Mouse (Mus musculus) cerebellum, adult 9-10 months (tissue): ENCODE data around the gene Lims1.
A peak's percentile ranks its signal among the peaks of the same experiment; 100 is the strongest.
"Not testable (repeated sequence)": the region's sequence is repeated elsewhere in the genome, so short reads cannot be mapped to it uniquely, and the experiment has no call there.

Experiments used
- DNase-seq: peaks from one replicate; pipeline ENCODE4 v3.0.0; 2022

Lims1 gene

GRCm38 (mm10) chr10:58323028-58323991, at the start of gene Lims1:
Lims1 (plus strand) TSS chr10:58323466.
- peak; percentile 98 for DNase-seq

DNA sequence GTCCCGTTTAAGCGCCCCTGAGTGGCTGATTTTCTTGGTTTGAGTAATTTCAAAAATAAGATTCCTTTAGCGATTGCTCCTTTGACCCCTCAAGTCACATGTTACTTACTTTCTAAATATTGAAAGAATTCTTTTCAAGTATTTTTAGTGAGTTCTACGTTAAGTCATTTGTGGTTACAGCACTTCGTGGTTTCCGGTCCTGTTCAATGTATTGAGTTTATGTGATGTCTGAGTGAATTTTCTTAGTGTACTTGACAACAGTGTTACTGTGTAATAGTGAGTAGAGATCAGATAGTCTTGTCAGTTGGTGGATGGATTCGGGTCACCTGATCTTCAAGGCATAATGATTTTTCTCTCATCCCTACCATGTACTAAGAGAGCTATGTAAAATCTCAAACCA, 41.0 kb upstream of the Lims1 start:
- no peak for DNase-seq

- no peak for DNase-seq
Measured at GRCm38 (mm10) chr10:58290742-58291141, 32.5 kb upstream of the Lims1 start.

GRCm38 (mm10) chr10:58294246-58294645, 29.0 kb upstream of the Lims1 start:
- DNase-seq = no peak

GRCm38 (mm10) chr10:58295605-58296004, 27.7 kb upstream of the Lims1 start:
- DNase-seq = no peak

DNA sequence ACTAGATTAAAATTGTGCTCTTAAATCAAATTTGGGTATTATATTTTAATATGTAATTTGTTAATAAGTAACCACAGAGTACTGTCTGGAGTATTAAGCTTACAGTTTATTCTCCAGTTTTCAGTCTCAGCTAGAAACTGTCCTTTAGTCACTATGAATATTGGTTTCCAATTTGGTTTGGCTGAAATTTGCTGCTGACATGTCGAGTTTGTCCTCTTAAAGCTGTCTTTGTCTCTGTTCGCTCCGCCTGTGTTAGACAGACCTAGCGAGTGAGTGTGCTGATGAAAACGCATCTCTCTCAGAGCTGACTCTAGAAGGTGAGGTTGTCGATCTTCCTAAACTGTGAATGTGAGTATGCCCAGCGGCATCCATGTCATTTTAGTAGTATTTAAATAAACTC, 18.3 kb upstream of the Lims1 start:
- no peak for DNase-seq

GRCm38 (mm10) chr10:58306897-58307296, 16.4 kb upstream of the Lims1 start:
- DNase-seq = no peak

- no peak for DNase-seq
Measured at GRCm38 (mm10) chr10:58310791-58311190, 12.5 kb upstream of the Lims1 start.

DNA sequence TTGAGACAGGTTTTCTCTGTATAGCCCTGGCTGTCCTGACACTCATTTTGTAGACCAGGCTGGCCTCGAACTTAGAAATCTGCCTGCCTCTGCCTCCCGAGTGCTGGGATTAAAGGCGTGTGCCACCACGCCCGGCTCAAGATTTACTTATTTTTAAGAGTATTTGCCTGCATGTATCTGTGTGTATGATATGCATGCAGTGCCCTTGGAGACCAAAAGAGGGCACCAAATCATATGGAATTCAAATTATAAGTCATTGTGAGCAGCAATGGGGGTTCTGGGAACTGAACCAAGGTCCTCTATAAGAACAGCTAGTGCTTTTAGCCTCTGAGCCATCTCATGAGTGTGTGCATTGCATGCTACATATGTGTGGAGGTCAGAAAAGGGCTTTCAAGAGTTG, 10.4 kb upstream of the Lims1 start:
- DNase-seq = no peak

- no peak for DNase-seq
Measured at GRCm38 (mm10) chr10:58320881-58321280, 2.4 kb upstream of the Lims1 start.

DNA sequence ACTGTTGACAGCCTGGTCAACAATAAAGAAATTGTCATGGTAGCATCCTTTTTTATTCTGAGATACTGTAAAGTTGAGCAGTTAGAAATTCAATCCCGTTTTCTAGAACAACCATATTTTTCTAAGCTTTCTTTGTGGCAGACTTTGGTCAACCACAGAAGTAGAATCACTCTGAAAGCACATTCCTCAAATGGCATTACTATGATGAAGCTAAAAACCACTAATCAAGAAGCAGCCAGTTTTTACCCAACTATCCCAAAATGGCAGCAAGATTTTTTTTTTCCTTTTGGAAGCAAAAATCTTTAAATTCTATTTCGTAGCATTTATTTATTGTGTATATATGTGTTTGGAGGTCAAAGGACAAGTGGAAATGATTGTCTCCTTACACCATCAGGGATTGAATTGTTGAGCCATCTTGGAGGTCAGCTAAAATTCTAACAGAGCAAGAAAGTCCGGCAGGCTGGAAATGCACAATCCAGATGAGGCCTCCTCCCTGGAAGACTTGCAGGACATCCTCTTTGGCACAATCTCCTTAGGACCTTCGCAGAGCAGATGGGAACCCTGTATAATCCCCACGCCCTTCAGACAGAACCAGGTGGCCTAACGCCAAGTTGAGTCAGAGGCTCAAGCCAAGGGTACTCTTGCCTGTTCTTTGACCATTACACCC, 772 bp upstream of the Lims1 start:
- no peak for DNase-seq

GRCm38 (mm10) chr10:58326271-58326670, 3.0 kb downstream of the Lims1 start:
- no peak for DNase-seq

DNA sequence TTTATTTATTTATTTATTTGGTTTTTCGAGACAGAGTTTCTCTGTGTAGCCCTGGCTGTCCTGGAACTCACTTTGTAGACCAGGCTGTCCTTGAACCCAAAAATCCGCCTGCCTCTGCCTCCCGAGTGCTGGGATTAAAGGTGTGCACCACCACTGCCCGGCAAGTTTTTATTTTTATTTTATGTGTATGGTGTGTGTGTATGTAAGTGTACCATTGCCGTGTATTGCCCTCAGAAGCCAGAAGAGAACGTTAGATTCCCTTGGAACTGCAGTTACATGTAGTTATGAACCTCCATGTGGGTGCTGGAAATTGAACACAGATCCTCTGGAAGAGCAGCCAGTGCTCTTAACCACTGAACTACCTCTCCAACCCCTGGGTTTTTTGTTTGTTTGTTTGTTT, 4.6 kb downstream of the Lims1 start:
- not testable (repeated sequence) for DNase-seq

- DNase-seq = no peak
Measured at GRCm38 (mm10) chr10:58328517-58329108, 5.3 kb downstream of the Lims1 start.

- no peak for DNase-seq
Measured at GRCm38 (mm10) chr10:58330635-58331034, 7.4 kb downstream of the Lims1 start.

GRCm38 (mm10) chr10:58331741-58332140, 8.5 kb downstream of the Lims1 start:
- DNase-seq = no peak

GRCm38 (mm10) chr10:58333414-58333813, 10.1 kb downstream of the Lims1 start:
- no peak for DNase-seq

DNA sequence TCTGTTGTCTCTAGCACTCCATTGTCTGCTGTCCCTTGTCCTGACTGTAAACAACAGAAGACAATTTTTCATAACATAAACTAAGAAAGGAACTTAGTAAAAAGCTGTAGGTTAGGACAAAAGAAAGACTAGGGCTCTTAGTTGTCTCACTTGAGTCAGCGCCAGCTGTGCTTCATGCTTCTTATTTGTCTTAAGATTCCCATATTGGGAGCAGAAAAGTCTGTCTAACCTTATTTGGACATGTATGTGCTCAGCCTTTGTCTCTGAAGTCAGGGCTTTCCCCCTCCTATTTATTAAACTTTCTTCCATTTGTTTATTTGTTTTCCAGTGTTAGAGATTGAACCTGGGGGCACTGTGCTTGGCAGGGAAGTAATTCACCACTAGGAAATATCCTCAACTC, 12.9 kb downstream of the Lims1 start:
- DNase-seq = no peak

DNA sequence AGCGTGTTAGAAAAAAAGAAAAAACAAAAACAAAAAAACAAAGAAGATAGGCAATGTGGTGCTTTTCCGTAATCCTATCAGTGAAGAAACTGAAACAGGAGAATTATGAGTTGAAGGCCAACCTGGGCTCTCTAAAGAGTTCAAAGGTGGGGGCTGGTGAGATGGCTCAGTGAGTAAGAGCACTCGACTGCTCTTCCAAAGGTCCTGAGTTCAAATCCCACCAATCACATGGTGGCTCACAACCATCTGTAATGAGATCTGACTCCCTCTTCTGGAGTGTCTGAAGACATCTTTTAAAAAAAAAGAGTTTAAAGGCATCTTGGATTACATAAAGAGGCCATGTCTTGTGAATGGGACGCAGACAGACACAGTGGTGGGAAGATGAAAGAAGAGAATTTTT, 13.8 kb downstream of the Lims1 start:
- not testable (repeated sequence) for DNase-seq

DNA sequence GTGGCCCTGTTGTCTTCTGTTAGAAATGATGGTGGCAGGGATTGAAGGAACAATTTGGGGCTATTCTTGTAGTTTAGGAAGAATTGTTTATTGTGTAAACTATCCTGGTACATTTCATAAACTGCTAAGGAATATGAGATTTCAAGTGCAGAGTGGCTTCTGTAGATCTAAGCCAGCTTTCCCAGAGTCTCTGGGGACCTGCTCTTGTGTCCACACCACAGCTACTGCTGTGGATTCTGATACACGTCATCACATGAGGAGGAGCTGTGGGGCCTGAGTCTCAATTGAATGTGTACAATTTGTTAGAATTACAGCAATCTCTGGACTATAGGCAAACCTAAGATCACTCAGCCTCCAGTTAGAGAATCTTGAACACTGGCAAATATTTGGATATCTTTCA, 15.3 kb downstream of the Lims1 start:
- DNase-seq = no peak

GRCm38 (mm10) chr10:58341685-58342084, 18.4 kb downstream of the Lims1 start:
- DNase-seq = no peak

DNA sequence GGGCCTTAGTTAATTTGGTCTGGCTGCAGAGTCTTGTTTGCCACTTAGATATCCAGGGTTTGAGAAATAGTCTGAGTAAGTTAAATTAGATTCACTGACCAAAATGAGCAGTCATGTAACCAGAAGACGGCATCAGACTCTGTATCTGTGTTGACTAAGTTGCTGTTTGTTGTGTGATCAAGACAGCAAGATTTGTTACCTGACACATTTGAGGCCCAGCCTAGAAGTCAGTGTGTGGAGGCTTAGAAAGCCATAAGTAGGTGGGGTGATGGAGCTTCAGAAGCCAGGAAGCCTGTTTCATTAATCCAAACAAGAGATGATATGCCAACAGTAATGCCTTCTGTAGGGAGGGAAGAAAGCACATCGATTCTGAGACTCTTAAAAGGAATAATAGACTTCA, 18.9 kb downstream of the Lims1 start:
- DNase-seq = no peak

DNA sequence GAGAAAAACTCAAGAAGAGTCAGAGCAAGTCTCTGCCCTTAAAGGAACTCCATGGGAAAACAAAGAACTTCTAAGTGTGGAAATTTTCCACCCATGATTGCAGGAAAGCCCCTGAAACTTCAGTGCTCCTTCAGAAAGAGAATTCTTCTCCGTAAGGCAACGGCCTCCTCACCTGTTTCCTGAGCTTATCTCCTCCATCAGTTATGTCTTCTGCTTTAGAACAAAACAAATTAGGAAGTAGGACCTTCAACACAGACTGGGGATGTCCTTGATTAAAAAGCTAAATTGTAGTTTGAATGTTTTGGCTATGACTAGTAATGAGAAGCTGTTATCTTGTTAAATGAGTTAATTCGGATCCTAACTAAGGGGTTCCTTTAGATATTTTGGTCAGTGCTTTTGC, 20.3 kb downstream of the Lims1 start:
- DNase-seq = no peak

DNA sequence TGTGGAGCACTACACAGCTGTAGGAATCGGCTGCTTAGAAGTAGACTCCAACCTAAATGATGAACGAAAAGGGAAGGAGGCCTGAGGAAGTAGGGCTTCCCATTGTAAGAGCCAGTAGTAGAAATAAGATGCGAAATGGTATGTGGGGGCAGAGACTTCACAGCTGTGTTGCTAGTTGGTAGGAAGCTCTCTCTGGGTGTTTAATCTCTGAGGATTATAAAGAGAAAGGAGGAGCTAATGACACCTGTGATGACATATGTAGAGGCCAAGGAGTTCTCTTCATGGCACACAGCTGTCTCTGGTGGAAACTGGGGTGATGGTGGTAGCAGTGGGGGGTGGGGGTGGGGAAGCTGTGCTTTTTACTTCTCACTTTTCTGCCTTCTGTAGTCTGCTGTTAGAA, 27.3 kb downstream of the Lims1 start:
- DNase-seq = no peak
